Mouse (Mus musculus): Measurements from ENCODE around the gene Heatr5b. TPM values are rescaled to one million over a fixed set of nuclear protein-coding genes. Genes with fewer than 3 reads are reported as not detected.

Heatr5b gene
- polyA plus RNA-seq (2012; ENCODE audit: insufficient read depth, low replicate concordance) = 0.78 and 2.2 TPM in 2 replicates

- no peaks in the 10 kb centered on the region for H3K9me3 ChIP-seq
- peaks cover 19% of the 10 kb centered on the region; the same call in 1 of the 2 replicates for H3K4me1 ChIP-seq
- peak within 1 kb of the TSS; percentile 98 for H3K4me3 ChIP-seq (replicated peaks)
- H3K36me3 ChIP-seq (replicated peaks; ENCODE audit: low read length) = peaks cover 62% of the 10 kb centered on the region
- H3K27me3 ChIP-seq (replicated peaks) = no peaks in the 10 kb centered on the region
- TF ChIP-seq FLI1 (IDR thresholded peaks at IDR 0.05; ENCODE audit: low read length) (no peak), GATA1 (IDR thresholded peaks at IDR 0.05; ENCODE audit: borderline replicate concordance, low read length) (no peak)
These were observed at the start of gene Heatr5b, which contains the start of gene Gpatch11 for GRCm38 (mm10) chr17:78834856-78835835. Gene Heatr5b (minus strand): TSS chr17:78835364. Gene Gpatch11 (plus strand): TSS chr17:78835567.

DNA sequence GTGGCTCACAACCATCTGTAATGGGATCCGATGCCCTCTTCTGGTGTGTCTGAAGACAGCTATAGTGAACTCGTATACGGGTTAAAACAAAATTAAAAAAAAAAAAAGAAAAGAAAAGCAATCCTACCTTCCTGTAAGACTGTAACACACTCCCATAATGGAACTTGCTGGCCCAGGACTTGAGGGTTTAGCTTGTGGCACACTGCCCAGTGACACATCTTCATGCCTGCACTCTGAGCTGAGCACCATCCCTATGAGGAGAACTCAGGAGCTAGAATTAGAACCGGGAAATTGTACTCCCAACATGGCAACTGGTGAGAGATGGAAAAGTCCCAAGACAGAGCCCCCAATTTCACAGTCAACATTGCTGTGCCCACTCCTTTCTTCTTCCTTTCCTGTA lies 48.1 kb upstream of the Heatr5b start:
- peaks cover 21% of the 10 kb centered on the region for H3K4me1 ChIP-seq
- TF ChIP-seq FLI1 (IDR thresholded peaks at IDR 0.05; ENCODE audit: low read length) = no peak
- TF ChIP-seq GATA1 (IDR thresholded peaks at IDR 0.05; ENCODE audit: borderline replicate concordance, low read length) = no peak
- peaks cover 10% of the 10 kb centered on the region for H3K9me3 ChIP-seq
- H3K4me3 ChIP-seq (replicated peaks) = no peak overlapping the region
- H3K27me3 ChIP-seq (replicated peaks) = no peaks in the 10 kb centered on the region
- H3K36me3 ChIP-seq (replicated peaks; ENCODE audit: low read length) = peaks cover 34% of the 10 kb centered on the region

DNA sequence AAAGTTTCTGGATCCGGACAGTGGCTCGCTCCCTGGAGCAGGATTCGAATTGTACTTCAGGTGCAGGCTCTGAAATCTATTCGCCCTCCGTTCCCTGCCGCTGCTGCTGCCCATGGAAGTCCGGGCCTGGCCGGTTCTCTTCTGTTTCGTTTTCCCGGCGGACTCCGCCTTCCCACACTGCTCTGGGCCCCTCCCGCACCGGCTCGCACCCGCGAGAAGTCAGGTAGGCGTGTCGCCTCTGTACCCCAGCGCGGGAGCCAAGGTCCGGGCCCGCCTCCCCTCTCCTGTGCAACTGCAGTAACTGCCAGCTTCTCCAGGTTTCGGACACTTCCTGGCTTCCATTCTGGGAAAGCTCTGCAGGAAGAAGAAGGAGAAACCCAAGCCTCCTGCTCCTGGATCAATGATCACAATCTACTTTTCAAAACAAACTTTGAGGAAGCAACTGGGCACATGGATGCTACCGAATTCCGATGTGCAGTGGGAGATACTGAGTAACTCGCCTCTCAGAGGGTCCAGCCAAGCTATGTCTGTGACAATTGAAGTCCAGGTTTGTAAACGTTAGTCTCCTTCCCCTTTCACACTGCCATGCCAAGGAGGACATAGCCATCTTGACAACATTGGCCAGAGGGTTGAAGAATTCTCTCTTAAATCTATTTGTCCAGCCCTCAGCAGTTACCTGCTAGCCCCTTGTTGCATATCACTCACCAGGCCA lies 47.4 kb upstream of the Heatr5b start, which contains the start of gene Eif2ak2:
Gene Eif2ak2 (minus strand): TSS at position 173 of the 712 bp plus-strand sequence.
- Histone ChIP-seq H3K4me3 (replicated peaks) (peak within 1 kb of the TSS; percentile 93), H3K36me3 (replicated peaks; ENCODE audit: low read length) (peaks cover 42% of the 10 kb centered on the region), H3K4me1 (peaks cover 21% of the 10 kb centered on the region), H3K9me3 (peaks cover 10% of the 10 kb centered on the region), H3K27me3 (replicated peaks) (no peaks in the 10 kb centered on the region)
- no peak for TF ChIP-seq GATA1 (IDR thresholded peaks at IDR 0.05; ENCODE audit: borderline replicate concordance, low read length)
- TF ChIP-seq FLI1 (IDR thresholded peaks at IDR 0.05; ENCODE audit: low read length) = no peak

DNA sequence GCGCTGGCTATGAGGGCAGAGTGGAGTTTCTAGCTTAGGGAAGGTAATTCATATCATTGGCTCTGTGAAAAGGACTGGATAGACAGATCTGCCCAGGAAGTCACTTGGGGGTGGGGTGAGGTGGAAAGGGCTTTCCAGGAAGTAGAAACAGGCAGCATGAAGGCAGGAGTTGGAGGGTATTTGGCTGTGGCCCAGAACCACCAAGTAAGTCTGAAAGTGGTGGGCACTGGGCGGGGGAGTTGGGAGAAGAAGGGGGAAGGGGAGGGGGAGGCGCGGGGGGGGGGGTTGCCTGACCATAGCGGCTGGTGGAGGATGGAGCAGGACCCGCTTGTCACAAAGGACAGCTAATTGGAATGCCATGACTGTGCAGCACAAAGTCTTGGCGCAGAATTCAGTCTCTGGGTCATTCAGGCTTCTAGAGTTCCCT lies 46.7 kb upstream of the Heatr5b start:
- peaks cover 21% of the 10 kb centered on the region for H3K4me1 ChIP-seq
- peaks cover 47% of the 10 kb centered on the region for H3K36me3 ChIP-seq (replicated peaks; ENCODE audit: low read length)
- peak overlapping the region; percentile 93 for H3K4me3 ChIP-seq (replicated peaks)
- H3K27me3 ChIP-seq (replicated peaks) = no peaks in the 10 kb centered on the region
- peaks cover 10% of the 10 kb centered on the region for H3K9me3 ChIP-seq
- TF ChIP-seq FLI1 (IDR thresholded peaks at IDR 0.05; ENCODE audit: low read length) (no peak), GATA1 (IDR thresholded peaks at IDR 0.05; ENCODE audit: borderline replicate concordance, low read length) (no peak)

GRCm38 (mm10) chr17:78873886-78874285 lies 38.7 kb upstream of the Heatr5b start:
- Histone ChIP-seq H3K4me3 (replicated peaks) (no peak overlapping the region), H3K36me3 (replicated peaks; ENCODE audit: low read length) (peaks cover 88% of the 10 kb centered on the region), H3K4me1 (no peaks in the 10 kb centered on the region), H3K27me3 (replicated peaks) (no peaks in the 10 kb centered on the region), H3K9me3 (no peaks in the 10 kb centered on the region)
- no peak for TF ChIP-seq FLI1 (IDR thresholded peaks at IDR 0.05; ENCODE audit: low read length)
- no peak for TF ChIP-seq GATA1 (IDR thresholded peaks at IDR 0.05; ENCODE audit: borderline replicate concordance, low read length)

DNA sequence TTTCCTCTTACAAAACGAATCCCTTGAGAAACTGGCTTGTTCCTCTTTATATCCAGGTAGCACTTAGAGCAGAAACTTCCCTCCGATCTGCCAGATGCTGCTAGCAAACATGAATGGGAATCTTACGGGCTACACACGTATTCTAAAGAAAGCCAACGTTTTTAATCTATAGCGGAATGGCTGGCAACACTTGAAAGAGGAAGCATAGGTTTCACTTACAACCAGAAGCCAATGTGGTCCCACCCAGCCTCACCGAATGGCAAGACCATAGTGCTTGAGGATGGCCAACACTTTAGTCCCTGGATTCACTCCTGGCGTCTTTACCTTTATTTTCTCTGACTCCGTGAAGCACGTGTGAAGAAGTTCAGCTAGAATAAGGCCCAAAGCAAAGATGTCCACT lies 21.1 kb upstream of the Heatr5b start:
- H3K9me3 ChIP-seq = no peaks in the 10 kb centered on the region
- H3K4me3 ChIP-seq (replicated peaks) = no peak overlapping the region
- TF ChIP-seq FLI1 (IDR thresholded peaks at IDR 0.05; ENCODE audit: low read length) (no peak), GATA1 (IDR thresholded peaks at IDR 0.05; ENCODE audit: borderline replicate concordance, low read length) (no peak)
- no peaks in the 10 kb centered on the region; the same call in 1 of the 2 replicates for H3K4me1 ChIP-seq
- peaks cover 86% of the 10 kb centered on the region for H3K36me3 ChIP-seq (replicated peaks; ENCODE audit: low read length)
- H3K27me3 ChIP-seq (replicated peaks) = no peaks in the 10 kb centered on the region

DNA sequence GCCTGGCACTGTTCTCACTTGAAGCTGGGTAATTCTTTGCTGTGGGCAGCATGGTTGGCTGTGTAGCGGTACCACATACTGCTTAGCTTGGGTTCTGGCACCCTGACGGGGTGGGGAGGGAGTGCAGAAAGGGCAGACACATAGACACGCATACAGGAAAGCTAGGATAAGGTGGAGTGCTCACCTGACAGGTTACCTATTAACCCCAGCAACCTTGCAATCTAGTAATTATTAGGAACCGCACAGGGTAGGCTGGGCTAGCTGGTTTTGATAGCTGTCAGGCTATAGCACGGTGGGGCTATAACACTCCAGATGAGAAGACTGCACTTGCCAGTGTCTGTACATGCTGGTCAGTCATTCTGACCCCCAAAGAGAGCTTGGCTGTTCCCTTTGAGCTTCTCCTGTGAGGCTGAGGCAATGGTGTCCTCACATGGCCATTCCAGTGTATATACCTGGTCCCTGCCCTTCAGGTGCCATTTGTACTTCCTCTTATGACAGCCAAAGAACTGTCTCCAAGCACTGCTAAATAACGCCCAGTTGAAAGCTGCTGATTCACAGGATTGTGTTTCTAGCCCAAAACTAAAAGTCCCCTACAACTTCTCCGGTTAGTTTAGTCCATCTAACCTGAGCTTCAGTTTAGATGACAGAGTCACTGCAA lies 7.2 kb upstream of the Heatr5b start:
- peaks cover 95% of the 10 kb centered on the region for H3K36me3 ChIP-seq (replicated peaks; ENCODE audit: low read length)

GRCm38 (mm10) chr17:78836056-78836455 lies 892 bp upstream of the Heatr5b start:
- H3K27me3 ChIP-seq (replicated peaks) = no peaks in the 10 kb centered on the region
- TF ChIP-seq FLI1 (IDR thresholded peaks at IDR 0.05; ENCODE audit: low read length) = no peak
- TF ChIP-seq GATA1 (IDR thresholded peaks at IDR 0.05; ENCODE audit: borderline replicate concordance, low read length) = no peak
- H3K9me3 ChIP-seq = no peaks in the 10 kb centered on the region
- H3K4me1 ChIP-seq = peaks cover 16% of the 10 kb centered on the region; the same call in 1 of the 2 replicates
- peak overlapping the region; percentile 98 for H3K4me3 ChIP-seq (replicated peaks)
- peaks cover 61% of the 10 kb centered on the region for H3K36me3 ChIP-seq (replicated peaks; ENCODE audit: low read length)

More for the DNA sequence above, 7.2 kb upstream of the Heatr5b start:
- no peaks in the 10 kb centered on the region for H3K9me3 ChIP-seq
- peaks cover 36% of the 10 kb centered on the region for H3K4me1 ChIP-seq
- H3K4me3 ChIP-seq (replicated peaks) = peak overlapping the region; percentile 5
- TF ChIP-seq GATA1 (IDR thresholded peaks at IDR 0.05; ENCODE audit: borderline replicate concordance, low read length) (no peak), FLI1 (IDR thresholded peaks at IDR 0.05; ENCODE audit: low read length) (no peak)
- no peaks in the 10 kb centered on the region for H3K27me3 ChIP-seq (replicated peaks)

- H3K4me3 ChIP-seq (replicated peaks) = no peak overlapping the region
- no peaks in the 10 kb centered on the region for H3K27me3 ChIP-seq (replicated peaks)
- H3K9me3 ChIP-seq = no peaks in the 10 kb centered on the region
- TF ChIP-seq FLI1 (IDR thresholded peaks at IDR 0.05; ENCODE audit: low read length) (no peak), GATA1 (IDR thresholded peaks at IDR 0.05; ENCODE audit: borderline replicate concordance, low read length) (no peak)
- no peaks in the 10 kb centered on the region for H3K4me1 ChIP-seq
- peaks cover 97% of the 10 kb centered on the region for H3K36me3 ChIP-seq (replicated peaks; ENCODE audit: low read length)
These were observed 10.8 kb downstream of the Heatr5b start for GRCm38 (mm10) chr17:78824346-78824745.
